Mouse (Mus musculus): ENCODE results near the gene Lrrc2. TPM values are rescaled to one million over a fixed set of nuclear protein-coding genes. Genes with fewer than 3 reads are reported as not detected.

Gene Lrrc2
- polyA plus RNA-seq, 2 experiments from 2014 or later = 0.12 TPM; not detected in 1

- no peak for ATAC-seq
These were observed 2.5 kb upstream of the Lrrc2 start for GRCm38 (mm10) chr9:110948813-110949310.

- no peak for ATAC-seq
These were observed 1.2 kb upstream of the Lrrc2 start for GRCm38 (mm10) chr9:110950109-110950508.

DNA sequence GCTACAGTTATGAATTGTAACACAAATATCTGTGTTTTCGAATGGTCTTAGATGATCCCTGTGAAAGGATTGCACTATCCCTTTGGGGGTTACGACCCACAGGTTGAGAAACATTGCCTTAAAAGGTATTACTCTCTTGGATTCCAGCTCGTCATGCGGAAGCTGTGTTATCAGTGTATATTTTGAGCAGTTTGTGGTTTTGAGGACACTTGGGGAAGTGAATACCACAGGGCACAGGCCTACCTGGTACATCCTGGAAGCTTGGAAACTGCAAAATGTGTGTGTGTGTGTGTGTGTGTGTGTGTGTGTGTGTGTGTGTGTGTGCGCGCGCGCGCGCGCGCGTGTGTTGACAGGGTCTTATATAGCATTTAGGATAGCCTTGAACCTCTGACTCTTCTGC is 521 bp downstream of the Lrrc2 start:
- ATAC-seq = no peak

DNA sequence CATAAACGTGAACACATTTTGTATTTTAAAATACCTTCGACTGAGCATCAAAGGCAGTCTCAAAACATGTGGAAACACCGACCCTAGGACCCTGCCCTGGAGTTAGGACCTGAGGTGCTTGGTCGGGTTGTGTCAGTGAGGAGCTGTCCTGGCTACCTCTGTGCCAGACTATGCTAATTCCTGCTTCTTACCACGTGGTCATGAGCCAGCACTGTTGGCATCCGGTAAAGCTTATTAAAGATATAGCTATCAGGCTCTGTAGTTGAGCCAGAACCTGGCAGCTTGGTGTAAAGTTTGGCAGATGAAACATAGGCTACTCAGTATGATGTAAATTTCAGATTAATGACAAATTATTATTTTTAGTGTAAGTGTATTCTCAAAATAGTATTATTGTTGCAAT is 1.1 kb downstream of the Lrrc2 start:
- ATAC-seq = no peak

DNA sequence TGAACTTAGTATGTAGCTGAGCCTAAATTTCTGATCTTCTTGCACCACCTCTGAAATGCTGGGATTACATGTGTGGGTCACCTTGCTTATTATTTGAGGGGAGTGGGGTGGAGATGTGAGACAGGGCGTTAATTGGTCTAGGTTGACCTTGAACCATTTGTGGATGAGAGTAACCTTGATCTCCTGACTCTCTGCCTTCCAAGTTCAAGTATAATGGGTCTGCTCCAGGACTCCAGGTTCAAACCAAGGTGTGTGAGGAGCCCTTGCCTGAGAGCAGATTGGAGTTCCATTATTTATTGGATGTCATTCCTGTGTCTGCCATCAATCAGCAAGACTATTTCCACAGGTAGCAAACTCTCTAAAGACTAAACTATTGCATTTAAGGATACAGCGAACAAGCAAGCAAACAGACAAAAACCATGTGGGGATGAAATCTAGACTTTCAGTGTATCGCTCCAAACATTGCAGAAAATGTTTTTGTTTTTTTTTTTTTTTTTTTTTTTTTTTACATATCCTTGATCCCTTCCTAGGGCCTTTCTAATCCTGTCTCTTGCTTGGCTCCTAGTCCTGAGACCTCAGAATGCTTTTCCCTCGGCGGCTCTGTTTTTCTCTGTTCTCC is 1.7 kb downstream of the Lrrc2 start:
- no peak for ATAC-seq

DNA sequence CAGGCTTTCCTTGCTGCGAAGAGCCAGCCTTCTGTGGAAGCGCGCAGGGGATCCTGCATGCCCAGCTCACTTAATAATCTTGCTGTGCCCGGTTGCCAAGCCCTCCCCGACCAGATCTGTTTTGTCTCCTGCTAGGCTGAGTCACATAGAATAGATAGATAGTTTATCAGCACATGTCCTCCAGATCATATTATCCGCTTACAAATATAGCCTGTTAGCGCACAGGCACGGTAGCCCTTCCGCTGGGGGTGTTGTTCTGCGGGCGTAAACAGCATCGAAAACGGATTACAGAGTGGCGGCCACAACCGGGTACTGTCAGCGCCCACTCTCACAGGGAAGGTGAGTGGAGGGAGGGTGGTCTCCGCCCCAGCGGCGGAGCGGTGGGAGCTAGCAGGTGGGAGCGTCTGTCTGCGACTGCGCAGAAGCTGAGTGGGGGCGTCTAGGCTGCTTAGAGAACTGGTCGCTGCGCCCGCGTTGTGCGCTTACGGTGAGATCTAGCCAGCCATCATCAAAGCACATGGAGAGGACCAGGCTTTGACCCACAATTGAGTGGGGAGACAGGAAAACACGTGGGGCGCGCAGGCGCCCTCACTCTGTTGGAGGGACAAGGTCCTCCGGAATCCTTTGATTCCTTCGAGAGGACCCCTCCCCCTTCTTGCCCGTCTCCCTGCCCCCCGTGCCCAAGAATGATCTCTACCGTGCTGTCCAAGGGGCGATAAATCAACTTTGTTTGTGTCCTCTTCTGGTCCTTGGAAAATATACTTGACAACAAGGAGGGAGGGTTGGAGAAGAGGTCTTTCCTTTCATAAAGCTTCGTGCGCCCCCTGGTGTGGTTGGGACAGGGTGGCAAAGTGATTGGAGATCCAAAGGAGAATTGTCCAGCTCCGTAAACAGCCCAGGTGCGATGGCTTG is 2.5 kb downstream of the Lrrc2 start:
- ATAC-seq = peak; percentile 43

GRCm38 (mm10) chr9:110954681-110955445 is 3.5 kb downstream of the Lrrc2 start:
- ATAC-seq = no peak

GRCm38 (mm10) chr9:110955962-110956361 is 4.6 kb downstream of the Lrrc2 start:
- no peak for ATAC-seq

DNA sequence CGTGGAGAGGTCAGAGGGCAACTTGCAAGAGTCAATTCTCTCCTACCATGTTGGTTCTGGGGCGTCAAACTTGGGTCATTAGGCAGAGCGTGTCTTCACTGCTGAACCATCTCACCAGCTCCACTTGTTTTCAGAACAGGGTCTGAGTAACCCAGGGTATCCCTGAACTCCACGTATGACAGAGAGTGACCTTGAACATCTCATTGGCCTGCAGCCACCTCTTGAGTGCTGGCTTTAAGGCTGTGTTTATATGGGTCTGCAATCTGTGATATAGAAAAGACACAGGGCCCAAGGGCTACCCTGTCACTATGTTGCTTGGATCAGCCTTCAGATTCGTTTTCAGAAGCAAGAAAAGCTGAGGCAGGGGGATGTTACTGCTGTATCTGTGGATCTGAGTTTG is 8.3 kb downstream of the Lrrc2 start:
- no peak for ATAC-seq

DNA sequence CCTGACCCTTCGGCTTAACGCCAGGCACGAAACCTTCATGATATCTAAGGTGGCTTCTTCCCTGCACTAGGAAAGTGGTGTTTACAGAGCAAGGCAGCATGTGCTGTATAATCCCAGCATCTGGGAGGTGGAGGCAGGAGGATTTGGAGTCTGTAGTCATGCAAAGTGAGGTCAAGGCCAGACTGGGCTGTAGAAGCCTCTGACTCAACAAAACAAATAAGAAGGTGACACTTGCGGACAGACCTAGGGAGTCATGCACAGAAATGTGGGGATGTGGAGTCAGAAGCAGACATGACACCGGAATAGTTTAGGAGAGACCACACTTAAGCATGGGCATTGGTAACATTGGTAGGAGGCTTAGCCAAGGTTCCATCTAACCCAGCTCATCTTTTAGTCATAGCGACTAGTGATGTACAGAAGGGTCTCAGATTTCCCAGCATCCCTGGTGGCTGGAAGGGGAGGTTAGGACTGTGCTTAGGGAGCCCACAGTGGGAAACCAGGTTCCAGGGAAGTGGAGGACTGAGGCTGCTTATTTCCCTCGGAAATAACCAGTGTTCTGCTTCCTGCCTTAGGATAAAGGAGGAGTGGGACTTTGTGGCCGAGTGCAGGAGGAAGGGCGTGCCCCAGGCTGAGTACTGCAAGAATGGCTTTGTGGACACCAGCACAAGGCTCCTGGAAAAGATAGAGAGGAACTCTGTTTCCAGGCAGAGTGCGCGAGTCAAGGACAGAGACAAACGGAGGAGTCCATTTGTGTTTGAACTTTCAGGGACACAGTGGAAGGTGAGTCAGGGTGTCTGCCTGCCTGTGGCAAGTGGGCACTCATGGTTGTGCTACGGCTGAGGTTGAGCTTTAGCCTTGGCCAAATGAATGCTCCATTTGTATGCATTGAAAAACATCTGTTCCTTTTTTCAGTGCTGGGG is 9.1 kb downstream of the Lrrc2 start:
- no peak for ATAC-seq

- ATAC-seq = no peak
These were observed 10.0 kb downstream of the Lrrc2 start for GRCm38 (mm10) chr9:110961386-110961785.

DNA sequence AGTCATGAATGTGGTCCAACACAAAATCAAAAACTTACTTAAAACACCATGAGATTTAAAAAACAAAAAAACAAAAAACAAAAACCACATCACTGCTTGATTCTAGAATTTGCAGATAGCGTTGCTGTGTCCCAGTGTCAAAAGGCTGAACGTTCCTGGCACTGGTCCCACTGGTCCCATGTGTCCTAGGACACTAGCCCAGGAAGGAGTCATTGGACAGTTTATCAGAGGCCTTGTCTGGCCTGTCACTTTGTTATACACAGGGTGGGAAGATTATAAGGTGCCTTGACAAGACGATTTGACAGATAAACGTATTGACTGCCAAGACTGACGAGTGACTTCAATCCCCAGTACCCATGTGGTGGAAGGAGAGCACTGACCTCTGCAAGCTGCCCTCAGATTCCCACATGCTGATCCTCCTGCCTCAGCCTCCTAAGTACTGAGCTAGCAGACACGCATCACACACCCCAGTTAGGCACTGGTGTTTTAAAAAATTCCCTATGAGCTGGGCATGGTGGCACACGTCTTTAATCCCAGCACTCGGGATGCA is 12.3 kb downstream of the Lrrc2 start:
- ATAC-seq = no peak

DNA sequence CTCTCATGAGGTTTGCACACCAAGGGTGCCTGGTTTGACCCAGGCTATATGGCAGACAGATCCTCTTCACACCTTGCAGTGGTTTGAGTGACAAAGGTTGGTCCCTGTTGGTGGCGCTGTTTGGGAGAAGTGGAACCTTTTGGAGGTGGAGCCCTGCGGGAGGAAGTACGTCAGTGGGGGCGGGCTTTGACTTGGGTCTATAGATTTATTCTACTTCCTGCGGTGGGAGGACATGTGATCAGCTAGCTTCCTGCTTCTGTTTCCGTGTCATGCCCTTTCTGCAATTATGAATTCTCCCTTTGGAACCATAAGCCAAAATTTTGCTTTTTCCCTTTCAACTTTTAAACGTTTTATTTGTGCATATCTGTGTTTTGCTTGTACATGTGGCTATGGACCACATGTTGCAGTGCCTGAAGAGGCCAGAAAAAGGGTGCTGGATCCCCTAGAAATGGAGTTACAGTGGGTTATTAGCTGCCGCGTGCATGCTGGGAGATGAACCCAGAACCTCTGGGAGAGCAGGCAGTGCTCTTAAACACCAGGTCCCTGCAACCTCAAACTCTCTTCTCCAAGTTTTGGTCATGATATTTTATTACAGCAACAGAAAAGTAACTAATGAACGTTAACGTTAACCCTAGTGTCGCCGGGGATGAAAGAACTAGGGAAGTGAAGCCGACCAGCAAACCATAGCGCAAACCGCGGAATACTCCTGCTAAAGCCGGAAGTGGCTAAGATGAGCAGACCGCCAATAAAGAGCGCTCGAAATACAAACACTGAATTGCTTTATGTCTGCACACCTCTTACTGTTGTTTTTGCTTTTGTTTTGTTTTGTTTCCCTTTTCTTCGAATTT is 13.9 kb downstream of the Lrrc2 start:
- no peak for ATAC-seq

DNA sequence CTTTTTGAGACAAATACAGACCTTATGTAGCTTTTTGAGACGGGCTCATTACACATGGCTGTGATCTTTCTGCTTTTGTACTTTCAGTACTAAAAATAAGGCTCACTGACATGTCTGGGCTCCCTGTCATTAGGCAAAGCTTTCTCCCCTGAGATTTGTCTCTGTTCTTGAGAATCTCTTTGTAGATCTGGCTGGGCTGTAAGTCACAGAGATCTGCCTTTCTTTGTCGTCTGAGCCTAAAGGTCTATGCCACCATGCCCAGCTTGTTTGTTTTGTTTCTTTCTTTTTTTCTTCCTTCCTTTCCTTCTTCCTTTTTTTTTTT is 14.5 kb downstream of the Lrrc2 start:
- ATAC-seq = no peak

DNA sequence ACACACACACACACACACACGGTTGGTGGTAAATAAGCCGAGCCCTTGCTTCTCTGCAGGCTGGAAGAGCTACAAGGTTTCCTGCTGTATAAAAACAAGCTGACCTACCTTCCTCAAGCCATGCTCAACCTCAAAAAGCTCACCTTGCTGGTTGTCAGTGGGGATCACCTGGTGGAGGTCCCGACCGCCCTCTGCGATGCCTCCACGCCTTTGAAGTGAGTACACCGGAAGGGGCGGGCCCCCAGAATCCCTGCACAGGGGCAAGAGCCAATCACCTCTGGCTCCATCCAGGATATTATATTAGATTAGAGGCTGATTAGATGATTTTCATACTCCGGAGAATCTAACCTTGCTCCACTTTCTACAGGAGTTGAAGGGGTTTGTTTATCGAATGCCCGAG is 28.1 kb downstream of the Lrrc2 start:
- no peak for ATAC-seq

DNA sequence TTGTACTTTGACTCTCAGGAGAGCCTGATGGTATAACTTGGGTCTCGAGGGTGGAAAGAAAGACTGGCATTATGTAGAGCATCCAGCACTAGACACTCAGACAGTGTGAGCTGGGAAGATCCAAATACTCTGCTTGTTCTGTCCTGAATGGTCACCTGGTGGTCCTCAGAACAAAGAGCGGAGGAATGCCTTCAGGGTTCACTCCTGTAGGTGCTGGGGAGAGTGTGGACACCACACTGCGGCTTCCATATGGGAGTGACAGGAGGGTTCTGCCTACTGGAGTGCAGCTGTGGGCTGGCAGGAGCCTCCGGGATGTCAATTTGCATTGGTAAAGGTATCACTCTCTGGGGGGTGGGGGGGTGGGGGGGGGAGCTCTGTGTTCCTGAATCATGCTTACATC is 31.0 kb downstream of the Lrrc2 start:
- no peak for ATAC-seq

GRCm38 (mm10) chr9:110984096-110984495 is 32.8 kb downstream of the Lrrc2 start:
- no peak for ATAC-seq

DNA sequence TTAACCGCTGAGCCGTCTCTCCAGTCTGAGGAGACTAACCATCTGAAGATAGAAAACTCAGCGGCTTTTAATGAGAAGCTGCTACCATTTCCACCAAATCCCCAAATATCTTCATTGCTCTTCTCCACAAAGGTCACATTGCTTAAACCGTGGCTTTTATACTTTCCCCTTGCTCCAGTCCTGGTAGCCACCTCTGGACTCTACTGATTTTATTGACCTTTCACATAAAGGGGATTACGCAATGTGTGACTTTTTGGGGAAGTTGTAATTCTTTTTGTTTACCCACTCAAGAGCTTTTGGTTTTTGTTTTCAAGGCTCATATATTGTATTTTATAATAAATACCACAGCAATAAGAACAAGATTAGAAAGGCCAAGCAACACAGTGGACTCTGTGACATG is 34.2 kb downstream of the Lrrc2 start:
- no peak for ATAC-seq

DNA sequence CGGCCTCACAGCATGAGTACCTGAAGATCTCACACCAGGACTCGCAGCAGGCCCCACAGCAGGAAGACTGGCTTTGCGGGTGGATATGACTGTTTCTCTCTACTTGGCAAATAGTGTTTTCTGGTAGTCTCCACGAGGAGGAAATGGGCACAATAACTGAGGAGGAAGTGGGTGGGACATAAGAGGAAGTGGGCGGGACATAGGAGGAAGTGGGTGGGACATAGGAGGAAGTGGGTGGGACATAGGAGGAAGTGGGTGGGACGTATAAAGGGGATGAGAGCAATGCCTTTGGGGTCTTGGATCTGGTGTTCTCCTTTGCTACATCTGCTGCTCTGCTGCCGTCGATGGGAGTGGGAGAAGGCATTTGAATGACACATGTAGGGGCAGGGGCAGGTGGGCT is 34.6 kb downstream of the Lrrc2 start:
- ATAC-seq = no peak

DNA sequence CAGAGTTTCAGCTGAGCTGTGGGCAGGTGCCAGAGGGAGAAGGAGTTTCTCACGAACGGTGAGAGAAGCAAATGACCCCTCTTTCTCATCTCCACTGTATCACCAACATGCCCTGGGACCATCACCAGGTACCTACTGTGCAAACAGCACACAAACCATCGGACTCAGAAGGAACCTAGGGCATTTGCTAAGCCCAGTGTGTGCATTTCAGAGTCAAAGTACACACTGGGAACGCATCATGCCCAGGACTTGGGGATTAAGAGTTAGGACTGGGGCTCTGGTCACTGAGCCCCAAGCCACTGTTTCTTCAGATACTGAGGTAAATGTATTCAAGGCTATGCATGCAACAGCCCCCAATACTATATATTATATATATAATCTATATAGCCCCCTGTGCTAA is 36.0 kb downstream of the Lrrc2 start:
- ATAC-seq = no peak

- ATAC-seq = no peak
These were observed 36.7 kb downstream of the Lrrc2 start for GRCm38 (mm10) chr9:110988078-110988477.

Data from CD4-positive, CD25-positive, alpha-beta regulatory T cell, adult 4 months (primary cell).